ENCODE assay signal across 11 mouse cellular contexts in the genomic region with DNA sequence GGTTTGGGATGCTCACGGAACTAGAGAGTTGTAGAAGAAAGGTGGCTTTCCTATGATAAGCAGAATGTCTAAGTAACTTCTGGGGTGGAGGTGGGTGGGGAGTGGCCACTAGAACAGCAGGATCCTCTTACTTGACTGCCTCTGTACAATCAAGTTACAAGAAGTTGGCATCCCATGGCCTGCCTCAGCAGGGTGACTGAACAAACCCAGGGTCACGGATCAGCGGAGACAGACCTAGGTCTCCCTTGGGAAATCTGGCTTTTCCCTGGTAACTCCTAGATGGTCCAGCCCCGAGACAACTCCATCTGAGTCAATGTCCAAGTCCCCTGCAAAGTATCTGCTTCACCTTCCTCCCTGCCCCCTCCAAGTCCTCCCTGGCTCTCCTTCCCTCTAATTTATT. TPM values are rescaled to one million over a fixed set of nuclear protein-coding genes. Genes with fewer than 3 reads are reported as not detected.
A peak's percentile ranks its signal among the peaks of the same experiment; 100 is the strongest.
DNase-seq lines count a peak whose midpoint lies in the region; ATAC-seq and TF ChIP-seq lines count a peak whose summit lies in the region.
"Had no signal": no experiment of that assay in that cellular context is flagged by ENCODE, and none has a peak within 500 bp of the region (broad histone marks: within the 10 kb centered on the region; RNA-seq: fewer than 3 reads in every experiment).

No protein-coding gene starts in this region.

- H3K27ac ChIP-seq in left cerebral cortex, adult 2 months = peak overlapping the region; percentile 92
- H3K27ac ChIP-seq in embryonic facial prominence, embryonic 12.5 days = no peak overlapping the region
- H3K27ac ChIP-seq in hindbrain, embryonic 14.5 days = peak overlapping the region; percentile 77; the same call in 1 of the 2 replicates
- peak overlapping the region; percentile 77; the same call in 1 of the 2 replicates for H3K27ac ChIP-seq in midbrain, embryonic 16.5 days (ENCODE audit: low read length)
- H3K27ac ChIP-seq in heart, embryonic 12.5 days (ENCODE audit: poor library complexity, severe bottlenecking) = no peak overlapping the region

- H3K27me3 ChIP-seq in embryonic facial prominence, embryonic 12.5 days = peaks cover 60% of the 10 kb centered on the region
- H3K27me3 ChIP-seq in hindbrain, embryonic 14.5 days (ENCODE audit: control insufficient read depth, insufficient read depth, low read length) = no peaks in the 10 kb centered on the region
- H3K27me3 ChIP-seq in midbrain, embryonic 16.5 days (ENCODE audit: control insufficient read depth, insufficient read depth, low read depth, low read length) = no peaks in the 10 kb centered on the region
- H3K27me3 ChIP-seq in heart, embryonic 12.5 days (replicated peaks) = peaks cover 72% of the 10 kb centered on the region

- peaks cover 25% of the 10 kb centered on the region for H3K4me1 ChIP-seq in embryonic facial prominence, embryonic 12.5 days
- peaks cover 45% of the 10 kb centered on the region for H3K4me1 ChIP-seq in hindbrain, embryonic 14.5 days (replicated peaks; ENCODE audit: control insufficient read depth, insufficient read depth, low read length)
- peaks cover 42% of the 10 kb centered on the region for H3K4me1 ChIP-seq in midbrain, embryonic 16.5 days (ENCODE audit: control insufficient read depth, insufficient read depth, low read length)
- peaks cover 32% of the 10 kb centered on the region for H3K4me1 ChIP-seq in heart, embryonic 12.5 days (replicated peaks)

- no peak for DNase-seq in left cerebral cortex, adult 2 months (ENCODE audit: extremely low spot score in 1 of 2, low spot score in 2 of 2)
- no peak for DNase-seq in left cerebral cortex, adult 11 months (ENCODE audit: low spot score)
- DNase-seq in hindbrain, embryonic 14.5 days (ENCODE audit: low spot score) = no peak
- DNase-seq in left cerebral cortex, postnatal 36 days (ENCODE audit: low spot score in 2 of 2) = no peak
- no peak for DNase-seq in T-cell, adult 2 months (ENCODE audit: low spot score)
- DNase-seq: gastrocnemius, postnatal 36 days had no signal

- peak overlapping the region; percentile 88 for H3K4me3 ChIP-seq in left cerebral cortex, adult 2 months
- peak overlapping the region; percentile 66; the same call in 1 of the 2 replicates for H3K4me3 ChIP-seq in embryonic facial prominence, embryonic 12.5 days
- peak overlapping the region; percentile 53 for H3K4me3 ChIP-seq in hindbrain, embryonic 14.5 days (replicated peaks; ENCODE audit: low read length)
- H3K4me3 ChIP-seq in midbrain, embryonic 16.5 days (ENCODE audit: low read depth, low read length) = peak overlapping the region; percentile 83
- no peak overlapping the region for H3K4me3 ChIP-seq in heart, embryonic 12.5 days

- no peak for TF ChIP-seq CTCF in left cerebral cortex, adult 2 months (IDR thresholded peaks at IDR 0.05)

- H3K36me3 ChIP-seq in embryonic facial prominence, embryonic 12.5 days = no peaks in the 10 kb centered on the region
- peaks cover 30% of the 10 kb centered on the region for H3K36me3 ChIP-seq in hindbrain, embryonic 14.5 days (replicated peaks; ENCODE audit: control insufficient read depth, insufficient read depth)
- H3K36me3 ChIP-seq in midbrain, embryonic 16.5 days (ENCODE audit: control insufficient read depth, insufficient read depth, low read length) = no peaks in the 10 kb centered on the region; the same call in 1 of the 2 replicates
- H3K36me3 ChIP-seq in heart, embryonic 12.5 days = no peaks in the 10 kb centered on the region

- H3K4me2 ChIP-seq in embryonic facial prominence, embryonic 12.5 days (replicated peaks) = peak overlapping the region; percentile 95
- peak overlapping the region; percentile 87 for H3K4me2 ChIP-seq in hindbrain, embryonic 14.5 days (replicated peaks)
- H3K4me2 ChIP-seq in midbrain, embryonic 16.5 days (ENCODE audit: low read length) = peak overlapping the region; percentile 84
- H3K4me2 ChIP-seq in heart, embryonic 12.5 days = no peak overlapping the region

- intact Hi-C loops in left cerebral cortex, adult 2 months (cut with DNase I) = loop anchor here (1.0 to 5.0 kb wide), 2 partner anchors 48 to 64 kb away; a partner anchor contains a TSS
- intact Hi-C loops in left cerebral cortex, postnatal 36 days (cut with DNase I) = no loop called here

- no peaks in the 10 kb centered on the region for H3K9me3 ChIP-seq in embryonic facial prominence, embryonic 12.5 days
- H3K9me3 ChIP-seq in hindbrain, embryonic 14.5 days (ENCODE audit: control insufficient read depth, low read length) = no peaks in the 10 kb centered on the region
- no peaks in the 10 kb centered on the region for H3K9me3 ChIP-seq in midbrain, embryonic 16.5 days (replicated peaks; ENCODE audit: control insufficient read depth, low read length, poor library complexity, severe bottlenecking)
- H3K9me3 ChIP-seq in heart, embryonic 12.5 days (replicated peaks) = no peaks in the 10 kb centered on the region

- no peak overlapping the region for H3K9ac ChIP-seq in embryonic facial prominence, embryonic 12.5 days
- peak overlapping the region; percentile 88; the same call in 1 of the 2 replicates for H3K9ac ChIP-seq in hindbrain, embryonic 14.5 days
- H3K9ac ChIP-seq in midbrain, embryonic 16.5 days (ENCODE audit: low read depth, low read length) = peak overlapping the region; percentile 92
- H3K9ac ChIP-seq in heart, embryonic 12.5 days = no peak overlapping the region

- ATAC-seq in embryonic facial prominence, embryonic 12.5 days (ENCODE audit: insufficient number of reproducible peaks, insufficient read depth, low FRiP score, low TSS enrichment) = no peak
- ATAC-seq in hindbrain, embryonic 14.5 days (ENCODE audit: low FRiP score) = no peak
- no peak for ATAC-seq in midbrain, embryonic 16.5 days
- no peak for ATAC-seq in heart, embryonic 12.5 days (ENCODE audit: insufficient number of reproducible peaks, low FRiP score)
- ATAC-seq: lung, postnatal 0 days had no signal

- WGBS in embryonic facial prominence, embryonic 12.5 days = 52% methylated on average over 4 of the region's 4 CpGs
- WGBS in hindbrain, embryonic 14.5 days = 33% methylated on average over 4 of the region's 4 CpGs
- 36% methylated on average over 4 of the region's 4 CpGs for WGBS in midbrain, embryonic 16.5 days
- 56% methylated on average over 4 of the region's 4 CpGs for WGBS in heart, embryonic 12.5 days

RNA-seq across cellular contexts. Expression of a gene that starts 1.5 kb away (rescaled TPM):
- 10 to 100 TPM; 61.8 to 63.5 TPM for total RNA-seq in left cerebral cortex, adult 2 months (2021)
- polyA plus RNA-seq in embryonic facial prominence, embryonic 12.5 days (2016; fragmentation: Nextera tagmentation; extraction: Ambion mirVana) = 14.0 and 16.4 TPM in 2 replicates
- polyA plus RNA-seq in hindbrain, embryonic 14.5 days (2014; fragmentation: Nextera tagmentation; extraction: Ambion mirVana) = 20.4 and 22.4 TPM in 2 replicates
- polyA plus RNA-seq in midbrain, embryonic 16.5 days (2015; fragmentation: Nextera tagmentation; extraction: Ambion mirVana) = 29.0 and 32.6 TPM in 2 replicates
- total RNA-seq in left cerebral cortex, postnatal 36 days (2021) = 10 to 100 TPM; 45.3 to 54.5 TPM
- polyA plus RNA-seq in heart, embryonic 12.5 days (2016; fragmentation: Nextera tagmentation; extraction: Ambion mirVana) = 3.7 and 4.6 TPM in 2 replicates

RNA-seq across cellular contexts. Expression of a gene that starts 7.4 kb away (rescaled TPM):
- 1 to 10 TPM; 8.3 to 9.3 TPM for total RNA-seq in left cerebral cortex, adult 2 months (2021)
- 7.5 and 7.6 TPM in 2 replicates for polyA plus RNA-seq in embryonic facial prominence, embryonic 12.5 days (2016; fragmentation: Nextera tagmentation; extraction: Ambion mirVana)
- polyA plus RNA-seq in hindbrain, embryonic 14.5 days (2014; fragmentation: Nextera tagmentation; extraction: Ambion mirVana) = 3.3 and 4.0 TPM in 2 replicates
- 3.0 and 4.4 TPM in 2 replicates for polyA plus RNA-seq in midbrain, embryonic 16.5 days (2015; fragmentation: Nextera tagmentation; extraction: Ambion mirVana)
- total RNA-seq in left cerebral cortex, postnatal 36 days (2021) = 10 to 100 TPM in 1 of 2 experiments, 1 to 10 TPM in 1; 6.1 to 11.1 TPM
- polyA plus RNA-seq in heart, embryonic 12.5 days (2016; fragmentation: Nextera tagmentation; extraction: Ambion mirVana) = 19.9 and 20.1 TPM in 2 replicates
- total RNA-seq: MEL had no signal

RNA-seq across cellular contexts. Expression of a gene that starts 19.4 kb away (rescaled TPM):
- 10 to 100 TPM; 16.8 to 17.3 TPM for total RNA-seq in left cerebral cortex, adult 2 months (2021)
- 20.1 and 21.6 TPM in 2 replicates for polyA plus RNA-seq in embryonic facial prominence, embryonic 12.5 days (2016; fragmentation: Nextera tagmentation; extraction: Ambion mirVana)
- 17.0 and 19.1 TPM in 2 replicates for polyA plus RNA-seq in hindbrain, embryonic 14.5 days (2014; fragmentation: Nextera tagmentation; extraction: Ambion mirVana)
- 30.6 and 31.0 TPM in 2 replicates for polyA plus RNA-seq in midbrain, embryonic 16.5 days (2015; fragmentation: Nextera tagmentation; extraction: Ambion mirVana)
- 10 to 100 TPM; 12.8 to 16.8 TPM for total RNA-seq in left cerebral cortex, postnatal 36 days (2021)
- 12.7 and 13.4 TPM in 2 replicates for polyA plus RNA-seq in heart, embryonic 12.5 days (2016; fragmentation: Nextera tagmentation; extraction: Ambion mirVana)

RNA-seq across cellular contexts. Expression of a gene that starts 25.0 kb away (rescaled TPM):
- 10 to 100 TPM; 34.7 to 35.3 TPM for total RNA-seq in left cerebral cortex, adult 2 months (2021)
- 20.7 and 23.8 TPM in 2 replicates for polyA plus RNA-seq in embryonic facial prominence, embryonic 12.5 days (2016; fragmentation: Nextera tagmentation; extraction: Ambion mirVana)
- 17.2 and 19.1 TPM in 2 replicates for polyA plus RNA-seq in hindbrain, embryonic 14.5 days (2014; fragmentation: Nextera tagmentation; extraction: Ambion mirVana)
- 18.5 and 19.1 TPM in 2 replicates for polyA plus RNA-seq in midbrain, embryonic 16.5 days (2015; fragmentation: Nextera tagmentation; extraction: Ambion mirVana)
- 10 to 100 TPM; 29.6 to 30.6 TPM for total RNA-seq in left cerebral cortex, postnatal 36 days (2021)
- 13.7 and 15.8 TPM in 2 replicates for polyA plus RNA-seq in heart, embryonic 12.5 days (2016; fragmentation: Nextera tagmentation; extraction: Ambion mirVana)

RNA-seq across cellular contexts. Expression of a gene that starts 32.7 kb away (rescaled TPM):
- 10 to 100 TPM; 49.4 to 53.3 TPM for total RNA-seq in left cerebral cortex, adult 2 months (2021)
- polyA plus RNA-seq in embryonic facial prominence, embryonic 12.5 days (2016; fragmentation: Nextera tagmentation; extraction: Ambion mirVana) = 169 and 182 TPM in 2 replicates
- 99.2 and 101 TPM in 2 replicates for polyA plus RNA-seq in hindbrain, embryonic 14.5 days (2014; fragmentation: Nextera tagmentation; extraction: Ambion mirVana)
- polyA plus RNA-seq in midbrain, embryonic 16.5 days (2015; fragmentation: Nextera tagmentation; extraction: Ambion mirVana) = 90.1 and 92.1 TPM in 2 replicates
- total RNA-seq in left cerebral cortex, postnatal 36 days (2021) = 10 to 100 TPM; 42.2 to 54.0 TPM
- polyA plus RNA-seq in heart, embryonic 12.5 days (2016; fragmentation: Nextera tagmentation; extraction: Ambion mirVana) = 124 and 130 TPM in 2 replicates

Comparison
In these comparisons a context has a peak if more than half of its experiments do, and no peak if none do; other contexts are left out.
1. H3K27ac ChIP-seq: peak in left cerebral cortex, adult 2 months (single experiment), hindbrain, embryonic 14.5 days (single experiment) and midbrain, embryonic 16.5 days (single experiment); none in embryonic facial prominence, embryonic 12.5 days (single experiment) and heart, embryonic 12.5 days (single experiment).
2. H3K9ac ChIP-seq: peak in hindbrain, embryonic 14.5 days (single experiment) and midbrain, embryonic 16.5 days (single experiment); none in embryonic facial prominence, embryonic 12.5 days (single experiment) and heart, embryonic 12.5 days (single experiment).